Mouse (Mus musculus) ovary, adult 18-20 months (tissue): ENCODE results near the gene Esyt2.
A peak's percentile ranks its signal among the peaks of the same experiment; 100 is the strongest.
"Not testable (repeated sequence)": the region's sequence is repeated elsewhere in the genome, so short reads cannot be mapped to it uniquely, and the experiment has no call there.

ENCODE experiments used
- DNase-seq: peaks from one replicate; pipeline ENCODE4 v3.0.0; 2022; ENCODE audit warnings: low spot score, mixed read lengths

Gene Esyt2

DNA sequence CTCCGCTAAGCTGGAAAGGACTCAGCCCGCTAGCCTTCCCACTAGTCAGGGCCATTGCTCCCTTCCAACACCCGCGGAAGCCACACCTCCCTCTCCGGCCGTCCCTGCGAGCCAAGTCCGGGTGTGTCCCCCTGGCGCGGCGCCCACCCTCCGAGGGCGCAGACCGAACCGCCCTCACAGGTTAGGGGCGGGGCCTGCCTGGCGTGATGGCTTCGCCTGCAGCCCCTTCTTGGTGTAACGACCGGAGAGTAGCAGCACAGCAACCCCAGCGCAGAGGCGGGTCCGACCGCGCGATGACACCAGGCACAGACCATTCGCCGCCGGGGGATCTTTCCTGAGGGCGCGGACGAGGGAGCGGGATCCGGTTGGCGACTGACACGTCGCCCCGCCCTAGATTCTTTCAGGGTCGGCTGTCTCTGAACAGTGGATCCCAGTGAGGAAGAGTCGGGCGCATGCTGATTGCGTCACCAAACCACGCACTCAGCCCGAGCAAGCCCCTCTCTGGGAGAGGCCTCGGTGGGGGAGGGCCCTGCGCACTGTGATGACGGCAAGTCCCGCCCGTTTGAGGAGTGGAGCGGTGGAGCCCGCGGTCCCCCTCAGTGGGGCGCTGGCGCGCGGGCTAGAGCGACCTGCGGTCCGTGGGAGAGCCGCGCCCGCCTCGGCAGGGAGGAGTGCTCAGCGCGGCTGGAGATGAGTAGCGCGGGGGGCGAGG, at the start of gene Esyt2:
TSS of gene Esyt2 (plus strand) at position 544 of the 712 bp plus-strand sequence.
- peak; percentile 100 for DNase-seq

DNA sequence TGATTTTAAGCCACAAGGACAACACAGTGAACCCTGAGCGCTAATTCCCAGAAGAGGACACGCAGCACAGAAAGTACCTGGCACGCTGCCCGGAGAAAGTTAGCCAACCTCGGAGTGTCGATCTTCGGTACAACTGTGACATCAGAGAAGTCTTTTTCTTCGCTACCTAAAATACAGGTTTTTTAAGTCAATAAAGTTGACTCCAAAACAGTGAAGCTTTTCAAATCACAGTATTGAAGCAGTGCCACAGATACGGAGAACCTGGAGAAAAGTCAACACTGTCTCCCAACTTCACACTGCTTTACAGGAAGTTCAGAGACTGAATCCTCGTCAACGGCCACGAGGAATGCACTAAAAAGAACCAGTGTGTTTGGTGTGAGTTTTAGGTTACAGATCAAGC, 49.4 kb upstream of the Esyt2 start:
- peak; percentile 75 for DNase-seq

DNA sequence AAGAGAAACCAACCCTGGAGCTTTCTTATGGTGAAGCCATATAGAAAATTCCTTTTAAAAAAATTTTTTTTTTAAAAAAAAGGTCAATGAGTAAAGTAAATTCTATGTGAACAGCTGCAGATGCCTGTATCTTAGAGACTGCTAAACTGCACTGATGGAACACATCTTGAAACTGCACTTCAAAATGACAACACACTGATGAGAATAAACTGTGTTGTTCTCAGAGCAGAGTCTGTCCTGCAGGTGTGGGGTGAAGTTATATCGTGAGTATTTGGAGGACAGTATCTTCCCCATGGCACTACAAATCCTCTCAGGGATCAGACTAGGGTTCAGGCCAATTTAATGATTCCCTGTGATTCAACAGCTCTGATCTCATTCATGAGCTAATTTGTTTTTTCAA, 48.9 kb upstream of the Esyt2 start:
- DNase-seq = no peak

DNA sequence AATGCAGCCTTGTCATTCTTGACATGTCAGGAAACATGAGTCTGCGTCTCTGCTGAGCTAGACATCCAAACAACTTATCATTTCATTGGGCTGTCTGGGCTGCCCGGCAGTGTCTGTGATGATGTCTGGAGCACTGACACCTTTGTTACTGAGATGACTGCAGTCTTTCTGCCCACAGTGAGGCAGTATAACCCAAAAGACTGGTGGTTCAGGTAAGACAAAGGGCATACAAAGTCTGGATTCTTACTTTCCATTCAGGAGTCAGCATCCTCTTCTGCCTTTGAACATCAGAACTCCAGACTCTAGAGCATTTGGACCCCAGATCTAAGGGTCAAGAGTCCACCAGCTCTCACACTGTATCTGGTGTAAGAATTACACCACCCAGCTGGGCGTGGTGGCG, 45.6 kb upstream of the Esyt2 start:
- DNase-seq = no peak

DNA sequence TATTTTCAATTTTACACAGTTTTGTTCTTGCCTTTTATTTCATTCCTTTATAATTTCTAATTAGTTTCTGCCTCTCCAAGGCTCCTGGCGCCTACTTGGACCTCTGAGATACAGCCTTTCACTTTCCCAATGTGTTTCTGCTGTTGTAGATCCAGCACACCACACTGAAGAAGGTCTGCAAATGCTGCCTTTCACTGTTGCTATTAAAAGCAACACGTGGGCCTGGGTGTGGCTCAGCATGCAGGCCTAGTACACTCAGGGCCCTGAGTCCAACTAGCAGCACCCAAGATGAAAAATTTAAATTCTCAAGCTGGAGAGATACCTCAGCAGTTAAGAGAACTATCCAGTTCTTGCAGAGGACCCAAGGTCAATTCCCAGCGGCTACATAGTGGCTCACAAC, 44.3 kb upstream of the Esyt2 start:
- no peak for DNase-seq

DNA sequence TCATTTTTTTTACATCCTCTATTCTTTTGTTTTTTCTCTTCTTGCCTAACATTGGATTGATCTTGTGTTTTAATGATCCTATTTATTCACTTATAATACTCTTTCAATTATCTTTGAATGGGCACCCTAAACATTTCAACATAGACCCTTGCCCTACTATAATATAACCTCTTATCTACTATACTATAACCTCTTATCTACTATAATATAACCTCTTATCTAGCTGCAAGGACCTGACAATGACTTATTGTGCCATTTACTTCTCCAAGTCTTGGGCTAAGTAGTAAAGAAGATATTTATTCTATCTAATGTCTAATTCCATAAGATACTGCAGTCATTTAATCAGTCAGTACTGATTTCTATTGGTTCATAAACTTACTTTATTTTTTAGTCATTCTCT, 42.6 kb upstream of the Esyt2 start:
- no peak for DNase-seq

DNA sequence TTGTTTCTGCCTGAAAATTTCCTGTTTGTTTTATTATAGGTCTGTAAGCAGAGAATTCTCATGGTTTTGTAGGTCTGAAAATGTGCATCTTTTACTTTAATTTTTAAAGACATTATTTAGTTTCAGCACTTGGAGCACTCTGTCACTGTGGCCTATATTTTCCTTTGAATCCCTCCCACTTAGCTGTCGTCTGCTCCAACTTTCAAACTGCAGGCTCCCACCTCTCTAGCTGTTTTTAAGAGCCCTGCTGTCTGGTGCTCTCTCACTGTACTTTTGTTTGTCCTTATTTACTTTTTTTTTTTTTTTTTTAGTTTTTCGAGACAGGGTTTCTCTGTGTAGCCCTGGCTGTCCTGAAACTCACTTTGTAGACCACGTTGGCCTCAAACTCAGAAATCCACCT, 42.2 kb upstream of the Esyt2 start:
- DNase-seq = no peak

DNA sequence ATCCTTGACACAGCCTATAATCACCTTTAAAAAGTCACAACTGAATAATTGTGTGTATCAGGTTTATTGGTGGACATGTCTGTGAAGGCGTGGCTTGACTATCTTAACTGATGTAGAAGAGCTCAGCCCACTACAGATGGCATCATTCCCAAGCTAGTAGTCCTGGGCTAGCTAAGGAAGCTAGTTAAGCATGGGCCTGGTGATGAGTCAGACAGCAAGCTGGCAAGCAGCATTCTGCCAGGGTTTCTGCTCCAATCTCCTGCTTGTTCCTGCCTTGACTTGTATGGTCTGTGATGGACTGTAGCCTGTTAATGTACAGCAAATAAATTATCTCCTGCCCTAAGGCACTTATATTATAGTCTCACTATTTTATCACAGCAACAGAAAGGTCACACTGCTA, 36.4 kb upstream of the Esyt2 start:
- no peak for DNase-seq

DNA sequence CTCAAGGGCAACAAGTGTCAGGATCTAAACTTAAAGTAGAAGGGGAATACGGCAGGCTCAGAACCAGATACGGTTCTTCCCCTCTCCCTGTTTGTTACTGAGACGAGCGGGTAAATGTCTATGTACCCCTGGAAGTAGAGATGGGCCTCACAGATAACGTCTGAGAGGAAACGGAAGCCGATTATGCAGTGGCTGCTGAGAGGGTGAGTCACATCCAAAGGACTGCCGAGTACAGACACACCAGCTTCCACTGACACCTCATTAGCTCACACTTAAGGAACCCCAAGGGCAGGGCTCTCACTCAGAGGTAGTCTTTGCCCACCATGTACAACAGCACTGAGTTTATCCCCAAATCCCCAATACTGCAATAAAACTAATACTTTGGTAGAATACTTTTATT, 26.3 kb upstream of the Esyt2 start:
- DNase-seq = no peak

DNA sequence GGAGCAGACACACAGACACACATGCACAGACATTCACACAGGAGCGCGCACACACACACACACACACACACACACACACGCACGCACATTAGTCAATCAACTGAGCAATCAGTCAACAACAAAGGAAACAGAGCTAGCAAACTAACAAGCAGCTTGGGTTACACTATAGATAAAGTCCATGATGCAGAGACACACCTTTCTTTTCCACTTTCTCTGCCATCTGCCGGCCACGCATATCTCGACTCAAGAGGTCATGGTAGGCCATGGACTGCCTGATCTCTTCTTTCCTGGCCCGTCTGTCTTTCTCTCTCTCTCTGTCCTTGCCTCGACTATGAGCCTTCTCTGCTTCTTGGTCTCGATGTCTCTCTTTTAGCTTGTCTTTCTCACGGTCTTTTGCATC, 25.4 kb upstream of the Esyt2 start:
- DNase-seq = no peak

DNA sequence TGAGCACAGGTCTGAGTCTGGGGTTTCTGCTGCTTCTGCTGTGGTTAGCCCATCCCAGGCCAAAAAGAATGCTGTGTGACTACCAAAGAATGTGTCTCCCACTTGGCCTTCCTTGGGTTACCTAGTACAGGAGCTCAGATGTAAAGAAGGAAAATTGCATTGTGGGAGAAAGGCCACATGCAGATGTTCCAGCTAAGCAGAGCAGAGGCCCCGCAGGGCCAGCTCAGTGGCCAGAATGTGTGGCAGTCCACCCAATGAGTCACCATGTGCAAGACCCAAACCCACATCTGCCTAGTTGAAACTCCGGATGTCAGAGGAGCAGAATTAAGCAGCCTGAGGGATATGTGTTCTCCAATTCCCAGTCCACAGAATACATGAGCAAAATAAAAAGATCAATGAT, 22.7 kb upstream of the Esyt2 start:
- DNase-seq = no peak

DNA sequence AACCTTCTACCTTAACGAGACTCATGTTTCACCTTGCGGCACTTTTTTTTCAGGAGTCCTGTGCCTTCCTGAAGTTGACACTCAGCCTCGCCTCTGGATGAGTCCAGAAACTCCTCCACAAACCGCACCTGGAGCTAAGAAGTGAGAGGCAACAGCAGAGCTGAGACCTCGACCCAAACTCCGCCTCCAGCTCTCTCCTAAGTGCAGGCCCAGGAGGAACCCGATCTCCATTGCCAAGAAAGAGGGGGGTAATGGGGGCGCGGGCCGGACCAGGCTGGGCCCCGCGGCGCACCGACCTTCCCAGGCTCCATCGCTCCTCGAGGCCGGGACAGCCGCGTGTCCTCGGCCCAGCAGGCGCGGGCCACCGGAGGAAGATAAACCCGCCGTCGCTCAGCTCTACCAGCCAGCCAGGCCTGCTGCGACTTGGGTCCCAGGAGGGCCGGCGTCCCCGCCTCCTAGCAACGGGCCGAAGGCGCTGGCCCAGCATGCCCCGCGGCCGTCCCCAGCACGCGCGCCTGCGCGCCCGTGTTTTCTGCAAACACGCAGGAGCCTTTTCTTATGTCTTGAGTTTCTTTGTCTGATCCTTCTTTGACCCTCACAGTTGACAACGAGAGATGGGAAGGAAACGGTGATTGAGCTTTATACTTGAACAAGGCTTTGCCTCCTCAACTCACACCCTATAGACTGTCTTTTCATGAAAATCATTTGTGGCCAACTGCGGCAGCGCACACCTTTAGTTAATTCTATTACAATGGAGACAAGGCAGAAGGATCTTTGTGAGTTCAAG, 18.2 kb upstream of the Esyt2 start, which contains the start of gene Wdr60:
TSS of gene Wdr60 (minus strand) at position 468 of the 787 bp plus-strand sequence.
- peak; percentile 82 for DNase-seq

DNA sequence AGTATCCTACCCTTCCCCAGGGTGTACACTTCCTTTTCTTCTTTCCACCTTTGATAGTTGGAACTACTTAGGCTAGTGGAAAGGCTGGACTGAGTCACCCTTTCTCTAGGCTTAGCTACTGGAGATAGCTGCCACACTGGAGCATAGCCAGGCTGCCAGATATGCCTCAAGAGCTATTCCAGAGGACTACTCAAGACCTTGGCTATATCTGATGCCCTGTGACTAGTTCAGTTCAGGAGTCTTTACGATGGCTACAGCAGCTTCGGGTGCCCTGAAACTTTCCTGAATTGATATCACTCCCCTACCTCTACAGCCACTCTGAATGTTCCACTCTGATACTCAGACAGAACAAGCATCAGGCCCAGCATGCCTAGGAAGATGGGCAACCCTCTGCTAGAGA, 16.2 kb upstream of the Esyt2 start:
- DNase-seq = peak; percentile 31

DNA sequence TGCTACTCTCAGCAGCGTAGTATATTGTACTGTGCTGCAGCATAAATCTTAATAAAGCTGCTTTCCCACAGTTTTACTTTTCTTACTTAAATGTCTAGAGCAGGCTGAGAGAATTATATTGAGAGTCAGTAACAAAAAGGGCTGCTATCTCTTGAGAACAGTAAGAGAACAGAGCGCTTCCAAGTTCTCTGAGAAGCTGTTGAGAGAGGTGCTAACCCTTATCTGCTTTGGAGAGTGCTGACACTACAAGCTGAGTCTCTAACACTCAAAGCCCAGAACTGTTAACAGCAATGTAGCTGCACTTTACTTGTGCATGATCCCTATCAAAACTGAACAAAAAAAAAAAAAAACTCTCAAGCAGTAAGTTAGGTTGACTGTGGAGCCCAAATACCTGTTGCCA, 15.7 kb upstream of the Esyt2 start:
- DNase-seq = no peak

DNA sequence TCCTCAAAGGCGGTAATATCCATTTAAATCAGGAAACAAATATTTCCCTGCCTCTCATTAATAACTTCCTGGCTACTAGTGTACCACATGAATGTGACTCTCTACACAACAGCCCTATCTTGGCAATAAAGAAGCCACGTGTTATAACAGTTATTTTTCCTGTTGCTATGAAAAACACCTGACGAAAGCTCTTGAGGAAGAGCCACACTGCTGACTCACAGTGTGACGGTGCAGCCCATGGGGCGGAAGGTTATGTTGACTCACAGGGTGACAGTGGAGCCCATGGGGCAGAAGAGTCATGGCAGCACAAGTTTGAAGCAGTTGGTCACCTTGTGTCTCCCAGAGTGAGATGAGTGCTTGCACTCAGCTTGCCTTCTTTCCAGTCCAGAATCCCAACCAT, 11.5 kb upstream of the Esyt2 start:
- DNase-seq = no peak

DNA sequence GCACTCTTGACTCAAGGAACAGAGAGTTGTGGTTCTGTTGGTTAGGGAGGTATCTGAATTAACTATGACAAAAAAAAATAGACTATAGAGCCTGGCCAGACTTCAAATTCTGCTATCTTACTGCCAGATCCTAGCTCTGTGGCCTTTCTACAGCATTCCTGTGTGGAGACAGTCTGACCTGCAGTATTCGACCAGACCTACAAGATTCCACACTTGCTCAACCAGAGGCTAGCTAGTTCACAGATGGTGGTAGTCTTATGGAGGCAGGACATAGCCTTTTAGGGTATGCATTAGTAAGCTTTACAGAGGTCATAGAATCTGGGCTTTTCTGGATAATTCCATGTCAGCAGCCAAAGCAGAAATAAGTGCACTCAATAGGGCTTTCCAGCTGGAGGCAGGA, 10.5 kb upstream of the Esyt2 start:
- no peak for DNase-seq

DNA sequence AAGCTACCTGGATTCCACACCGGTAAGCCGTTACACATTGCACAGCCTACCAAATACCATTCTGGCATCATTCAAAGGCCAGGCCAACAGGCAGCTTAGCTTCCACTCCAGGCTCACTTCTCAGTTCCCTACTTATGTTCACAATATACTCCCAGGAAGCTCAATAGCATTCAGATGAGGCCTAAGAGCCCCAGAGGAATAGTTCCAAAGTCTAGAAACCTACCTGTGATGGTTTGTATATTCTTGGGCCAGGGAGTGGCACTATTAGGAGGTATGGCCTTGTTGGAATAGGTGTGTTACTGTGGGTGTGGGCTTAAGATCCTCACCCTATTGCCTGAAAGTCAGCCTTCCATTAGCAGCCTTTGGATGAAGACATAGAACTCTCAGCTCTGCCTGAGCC, 9.9 kb upstream of the Esyt2 start:
- no peak for DNase-seq

DNA sequence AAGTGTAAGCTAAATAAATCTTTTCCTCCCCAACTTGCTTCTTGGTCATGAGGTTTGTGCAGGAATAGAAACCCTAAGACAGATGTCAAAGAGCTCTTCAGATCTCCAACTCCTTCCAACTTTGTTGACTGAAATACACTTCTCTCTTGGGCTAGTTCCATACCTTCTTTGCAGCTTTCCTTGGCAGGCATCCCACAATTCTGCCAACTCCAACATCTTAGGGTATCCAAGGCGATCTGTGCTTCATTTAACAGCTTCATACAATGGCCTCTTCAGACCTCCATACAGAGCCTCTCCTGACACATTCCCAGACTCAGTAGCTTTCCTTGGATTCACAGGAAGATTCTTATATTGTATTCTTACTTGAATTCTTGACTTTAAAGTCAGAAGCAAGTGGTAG, 7.3 kb upstream of the Esyt2 start:
- no peak for DNase-seq

DNA sequence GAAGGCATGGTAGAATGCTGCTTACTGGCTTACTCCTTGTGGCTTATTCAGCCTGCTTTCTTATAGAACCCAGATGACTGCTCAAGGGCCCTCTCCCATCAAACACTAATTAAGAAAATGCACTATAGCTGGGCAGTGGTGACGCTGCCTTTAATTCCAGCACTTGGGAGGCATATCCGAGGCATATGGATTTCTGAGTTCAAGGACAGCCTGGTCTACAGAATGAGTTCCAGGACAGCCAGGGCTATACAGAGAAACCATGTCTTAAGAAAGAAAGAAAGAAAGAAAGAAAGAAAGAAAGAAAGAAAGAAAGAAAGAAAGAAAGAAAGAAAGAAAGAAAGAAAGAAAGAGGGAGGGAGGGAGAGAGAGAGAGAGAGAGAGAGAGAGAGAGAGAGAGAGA, 5.9 kb upstream of the Esyt2 start, which contains the start of gene Gm11027:
TSS of gene Gm11027 (plus strand) at position 301 of the 400 bp plus-strand sequence.
- DNase-seq = not testable (repeated sequence)

DNA sequence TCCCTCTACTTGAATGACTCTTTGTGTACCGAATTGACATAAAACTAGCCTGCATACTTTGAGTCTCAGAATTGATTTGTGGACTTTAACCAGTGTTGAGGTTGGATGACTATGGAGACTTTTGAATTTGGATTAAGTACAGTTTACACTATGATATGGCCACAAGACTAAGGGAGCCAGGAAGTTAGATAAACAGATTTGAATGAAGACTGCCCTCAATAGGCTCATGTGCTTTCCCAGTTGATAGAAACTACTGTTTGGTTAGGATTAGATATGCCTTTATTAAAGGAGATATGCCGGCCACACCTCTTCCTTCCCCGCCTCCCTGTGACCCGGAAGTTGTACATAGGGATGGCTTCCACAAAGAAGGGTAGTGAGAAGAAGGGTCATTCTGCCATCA, 5.4 kb upstream of the Esyt2 start:
- DNase-seq = no peak

DNA sequence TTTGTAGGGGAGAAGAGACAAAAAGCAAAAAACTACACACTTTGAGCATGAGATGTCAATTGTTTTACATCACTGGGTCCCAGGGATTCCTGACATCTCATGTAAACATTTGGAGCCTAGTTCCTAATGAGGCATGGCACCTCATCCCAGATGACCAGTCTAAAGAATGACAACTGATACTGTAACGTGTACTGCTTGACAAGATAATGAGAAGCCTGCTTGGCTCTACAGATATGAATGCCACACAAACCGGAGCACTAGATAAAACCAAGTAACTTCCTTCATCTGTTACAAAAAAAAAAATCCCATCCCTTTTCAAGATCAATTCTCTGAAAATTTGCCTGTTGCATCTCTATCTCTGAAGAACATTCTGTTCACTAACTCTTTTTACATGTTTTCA, 4.0 kb upstream of the Esyt2 start:
- no peak for DNase-seq

DNA sequence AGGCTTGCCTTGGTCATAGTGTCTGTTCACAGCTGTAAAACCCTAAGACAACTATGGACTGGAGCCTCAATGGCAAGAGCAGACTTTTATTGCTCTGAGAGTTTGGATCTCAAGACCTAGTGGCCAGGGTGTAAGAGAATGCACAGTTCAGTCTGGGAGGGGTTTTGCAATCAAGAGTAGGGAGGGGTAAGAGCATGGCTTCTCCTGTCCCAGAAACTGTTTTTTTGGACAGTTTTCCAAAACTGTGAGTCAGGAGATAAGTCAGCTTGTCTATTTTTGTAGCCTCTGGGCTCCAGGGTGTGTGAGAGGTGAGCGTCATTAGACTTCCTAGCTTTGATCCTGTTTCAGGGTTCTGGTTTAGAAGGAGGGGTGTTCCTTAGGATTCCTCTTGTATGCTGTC, 2.5 kb upstream of the Esyt2 start:
- DNase-seq = no peak

DNA sequence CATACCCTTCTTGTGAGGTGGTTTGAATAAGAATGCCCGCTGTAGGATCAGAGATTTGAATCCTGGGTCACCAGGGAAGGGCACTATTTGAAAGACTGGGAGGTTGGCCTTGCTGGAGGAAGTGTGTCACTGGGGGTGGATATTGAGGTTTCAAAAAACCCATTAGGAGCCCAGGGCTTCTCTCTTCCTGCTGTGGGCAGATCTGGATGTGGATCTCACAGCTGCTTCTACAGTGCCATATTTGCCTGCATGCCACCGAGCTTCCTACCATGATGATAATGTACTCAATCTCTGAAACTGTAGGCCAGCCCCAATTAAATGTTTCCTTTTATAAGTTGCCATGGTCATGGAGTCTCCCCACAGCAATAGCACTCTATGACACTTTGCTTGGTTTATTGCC, 1.8 kb upstream of the Esyt2 start:
- DNase-seq = no peak
